Mouse (Mus musculus) ovary, adult 10 weeks (tissue): ENCODE measurements around the gene Pde6g. TPM values are rescaled to one million over a fixed set of nuclear protein-coding genes. Genes with fewer than 3 reads are reported as not detected.

ENCODE experiments used
- polyA plus RNA-seq: library from polyadenylated mRNA; stranded (reverse); fragments of 350-450 nt; fragmentation: Illumina TruSeq; extraction: RNeasy Lipid Tissue Mini Kit (QIAGEN cat#74804); gene quantifications from one replicate; pipeline ENCODE4 v1.2.3, GENCODE M21; 2014

The Pde6g gene
- polyA plus RNA-seq: not detected

GRCm38 (mm10) chr11:120453306-120453705, at the start of gene Pde6g:
Pde6g (minus strand) TSS chr11:120453500.

DNA sequence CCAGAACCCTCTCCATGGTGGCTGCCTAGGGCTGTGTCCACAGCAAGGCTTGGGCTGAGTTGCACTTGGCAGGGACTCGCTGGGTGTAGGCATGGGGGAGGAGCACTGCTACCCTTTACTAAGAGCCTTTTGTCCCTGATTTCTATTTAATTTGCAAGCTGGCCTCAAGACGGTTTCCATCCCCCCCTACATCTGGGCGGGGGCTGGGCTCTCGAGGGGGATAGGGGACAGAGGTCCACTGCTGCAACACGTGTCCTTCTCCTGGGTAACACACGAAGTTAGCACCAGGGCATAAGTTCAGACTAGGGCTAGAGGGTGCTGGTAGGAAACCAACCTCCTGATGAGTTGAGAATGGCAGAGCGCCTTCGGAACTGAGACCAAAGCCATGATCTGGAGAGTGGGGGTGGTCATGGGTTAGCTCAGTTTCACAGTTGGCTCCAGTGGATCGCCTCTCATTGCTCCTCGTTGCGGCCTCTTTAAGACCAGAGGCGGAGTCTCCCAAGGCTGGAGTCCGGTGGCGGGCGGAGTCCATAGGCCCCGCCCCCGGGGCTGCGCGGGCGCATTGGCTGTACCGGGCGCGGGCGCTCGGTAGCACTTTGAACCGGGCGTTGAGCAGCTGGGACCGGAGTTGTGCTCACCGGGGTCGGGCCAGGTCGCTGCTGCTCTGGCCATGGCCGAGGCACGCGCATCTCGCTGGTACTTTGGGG, 38.2 kb upstream of the Pde6g start, which contains the start of gene Slc25a10:
Gene Slc25a10, plus strand, starts transcription at position 524 of the 707 bp plus-strand sequence.

DNA sequence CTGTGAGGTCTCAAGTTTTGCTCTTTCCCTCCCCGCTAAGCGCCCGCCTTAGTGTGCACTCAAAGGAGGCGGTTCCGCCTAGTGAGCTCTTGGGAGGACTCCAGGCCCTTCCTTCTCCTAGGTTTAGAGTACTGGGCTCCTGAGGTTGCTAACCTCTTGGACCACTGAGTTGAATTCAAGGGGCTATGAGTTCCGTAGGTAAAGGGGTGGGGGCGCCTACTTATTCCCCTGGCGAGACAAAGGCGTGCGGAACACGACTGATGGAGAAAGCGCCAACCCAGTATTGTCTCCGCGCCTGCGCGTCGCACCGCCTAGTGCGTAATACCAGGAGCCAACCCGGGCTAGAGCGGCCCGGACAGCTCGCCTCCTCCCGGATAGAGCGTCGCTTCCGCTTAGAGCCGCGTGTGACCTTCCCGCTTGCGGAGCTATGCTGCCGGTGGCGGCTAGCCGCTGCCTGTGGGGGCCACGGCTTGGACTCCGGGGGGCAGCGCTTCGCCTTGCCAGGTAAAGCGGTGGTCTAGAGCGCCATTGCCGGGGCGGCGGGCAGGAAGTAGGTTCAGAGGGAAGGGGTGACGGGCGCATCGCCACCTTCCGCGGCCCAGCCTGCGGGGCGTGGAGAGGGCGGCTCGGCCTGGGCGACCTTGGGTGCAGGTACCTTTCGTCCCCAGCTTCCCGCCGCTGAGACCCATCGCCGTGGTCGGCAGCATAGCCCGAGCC, 31.1 kb upstream of the Pde6g start, which contains the start of gene Mrpl12:
Gene Mrpl12, plus strand, starts transcription at position 349 of the 717 bp plus-strand sequence.

GRCm38 (mm10) chr11:120467051-120467735, 13.9 kb upstream of the Pde6g start, which contains the start of gene Arl16:
Arl16 (minus strand) TSS chr11:120467607.

GRCm38 (mm10) chr11:120457772-120458751, 4.8 kb upstream of the Pde6g start, which contains the start of the genes Oxld1 and Ccdc137:
Oxld1 (minus strand) TSS chr11:120458068.
Ccdc137 (plus strand) TSS chr11:120458115.

GRCm38 (mm10) chr11:120442344-120442743, 11.0 kb downstream of the Pde6g start, which contains the start of gene Tspan10:
Tspan10 (plus strand) TSS chr11:120442644.

GRCm38 (mm10) chr11:120437152-120437856, 16.0 kb downstream of the Pde6g start, which contains the start of gene Nploc4:
Nploc4 (minus strand) TSS chr11:120437708.

Other genes starting within 250 kb of the Pde6g start
- gene Bahcc1, start 220.6 kb downstream of the Pde6g start, polyA plus RNA-seq: 2.5 TPM
- gene Actg1, start 105.0 kb downstream of the Pde6g start, polyA plus RNA-seq: 659 TPM
- not detected for gene Fscn2, start 92.0 kb downstream of the Pde6g start, polyA plus RNA-seq
- not detected for gene Faap100, start 74.7 kb downstream of the Pde6g start, polyA plus RNA-seq
- gene Nploc4, start 15.8 kb downstream of the Pde6g start, polyA plus RNA-seq: 22.0 TPM
- not detected for gene Tspan10, start 10.9 kb downstream of the Pde6g start, polyA plus RNA-seq
- gene Oxld1, start 4.6 kb upstream of the Pde6g start, polyA plus RNA-seq: 1.5 TPM
- 14.0 TPM for gene Ccdc137, start 4.6 kb upstream of the Pde6g start, polyA plus RNA-seq
- 9.9 TPM for gene Arl16, start 14.1 kb upstream of the Pde6g start, polyA plus RNA-seq
- 1.2 TPM for gene Mrpl12, start 31.1 kb upstream of the Pde6g start, polyA plus RNA-seq
- not detected for gene Slc25a10, start 38.3 kb upstream of the Pde6g start, polyA plus RNA-seq
- not detected for gene Gcgr, start 77.2 kb upstream of the Pde6g start, polyA plus RNA-seq
- 1.5 TPM for gene Mcrip1, start 96.2 kb upstream of the Pde6g start, polyA plus RNA-seq
- not detected for gene Ppp1r27, start 97.6 kb upstream of the Pde6g start, polyA plus RNA-seq
- 235 TPM for gene P4hb, start 119.8 kb upstream of the Pde6g start, polyA plus RNA-seq
- gene Arhgdia, start 128.1 kb upstream of the Pde6g start, polyA plus RNA-seq: 29.1 TPM
- 37.9 TPM for gene Alyref, start 144.9 kb upstream of the Pde6g start, polyA plus RNA-seq
- 5.8 TPM for gene Anapc11, start 144.9 kb upstream of the Pde6g start, polyA plus RNA-seq
- not detected for gene Npb, start 155.0 kb upstream of the Pde6g start, polyA plus RNA-seq
- gene Pcyt2, start 164.4 kb upstream of the Pde6g start, polyA plus RNA-seq: 3.4 TPM
- gene Sirt7, start 171.7 kb upstream of the Pde6g start, polyA plus RNA-seq: 3.2 TPM
- 10.4 TPM for gene Mafg, start 180.1 kb upstream of the Pde6g start, polyA plus RNA-seq
- gene Pycr1, start 190.3 kb upstream of the Pde6g start, polyA plus RNA-seq: 1.6 TPM
- gene Myadml2, start 194.7 kb upstream of the Pde6g start, polyA plus RNA-seq: not detected
- gene Notum, start 207.7 kb upstream of the Pde6g start, polyA plus RNA-seq: not detected
- gene Aspscr1, start 219.5 kb upstream of the Pde6g start, polyA plus RNA-seq: 0.77 TPM